Mouse (Mus musculus) ES-E14 (cell line): ENCODE results near the gene Trmt61a. TPM values are rescaled to one million over a fixed set of nuclear protein-coding genes. Genes with fewer than 3 reads are reported as not detected.
A peak's percentile ranks its signal among the peaks of the same experiment; 100 is the strongest.

ENCODE experiments used
- DNase-seq: peaks from one replicate; pipeline ENCODE4 v3.0.0-alpha.2; 2013; ENCODE audit warnings: low read depth, low spot score
- H3K27ac ChIP-seq: 2 replicates; pipeline ENCODE4 v1.5.1; 2012; ENCODE audit warnings: low read depth, mild to moderate bottlenecking, low read length, moderate library complexity, mixed read lengths; ENCODE audit not compliant: poor library complexity, insufficient read depth, severe bottlenecking
- H3K36me3 ChIP-seq: 2 replicates; pipeline ENCODE4 v1.6.1; 2012; ENCODE audit warnings: mild to moderate bottlenecking, low read length, moderate library complexity, mixed read lengths; ENCODE audit not compliant: control insufficient read depth, poor library complexity, insufficient read depth, severe bottlenecking
- H3K4me1 ChIP-seq, 2 experiments: fragments of 150-350 bp in 1 of 2; sonication (generic) in 1 of 2; 2 replicates each; pipeline ENCODE4 v1.6.1; 2012; ENCODE audit warnings: low read length in 2 of 2, mild to moderate bottlenecking in 1 of 2, mixed read lengths in 1 of 2; ENCODE audit not compliant: control insufficient read depth in 2 of 2, insufficient read depth in 2 of 2, poor library complexity in 1 of 2
- H3K4me3 ChIP-seq, 2 experiments: fragments of 150-350 bp in 1 of 2; sonication (generic) in 1 of 2; 2 replicates each; pipeline ENCODE4 v1.5.1; 2012; ENCODE audit warnings: low read length in 2 of 2, low read depth in 1 of 2, mild to moderate bottlenecking in 1 of 2, mixed read lengths in 1 of 2; ENCODE audit not compliant: insufficient read depth in 1 of 2, poor library complexity in 1 of 2, severe bottlenecking in 1 of 2
- H3K9ac ChIP-seq: 2 replicates; pipeline ENCODE4 v1.6.1; 2012; ENCODE audit warnings: low read depth, mild to moderate bottlenecking, low read length, mixed read lengths; ENCODE audit not compliant: poor library complexity, insufficient read depth, severe bottlenecking
- H3K9me3 ChIP-seq: fragments of 150-350 bp; sonication (generic); 2 replicates; pipeline ENCODE4 v1.6.1; 2012; ENCODE audit warnings: low read depth, mild to moderate bottlenecking, low read length; ENCODE audit not compliant: control insufficient read depth, insufficient read depth
- CHD2 ChIP-seq: IDR thresholded peaks from 2 replicates; pipeline ENCODE4 v1.6.1; 2014; ENCODE audit warnings: mild to moderate bottlenecking, low read depth, low read length, inconsistent platforms
- HCFC1 ChIP-seq: IDR thresholded peaks from 2 replicates; pipeline ENCODE4 v1.6.1; 2012; ENCODE audit warnings: low read length, inconsistent platforms, borderline replicate concordance; ENCODE audit not compliant: insufficient read depth
- MAFK ChIP-seq: IDR thresholded peaks from 2 replicates; pipeline ENCODE4 v1.6.1; 2014; ENCODE audit warnings: mild to moderate bottlenecking, low read depth, low read length, inconsistent platforms; ENCODE audit not compliant: insufficient read depth
- ZC3H11A ChIP-seq: IDR thresholded peaks from 2 replicates; pipeline ENCODE4 v1.6.1; 2012; ENCODE audit warnings: low read depth, mild to moderate bottlenecking, inconsistent platforms, low read length, borderline replicate concordance
- ZNF384 ChIP-seq: IDR thresholded peaks from 2 replicates; pipeline ENCODE4 v1.6.1; 2012; ENCODE audit warnings: low read depth, low read length, inconsistent platforms
- in situ Hi-C, 2 experiments: fragments of 600-800 bp; cut with MboI; formaldehyde crosslinking; loops; one replicate each; pipeline ENCODE4 v1.15.1; 2025; ENCODE audit warnings: low sequenced_read_pairs in 2 of 2, inconsistent platforms in 1 of 2; ENCODE audit not compliant: unreplicated experiment in 2 of 2
- total RNA-seq: library from RNA; depleted of rRNA; stranded (reverse); fragments of 300-350 nt; gene quantifications from 2 replicates; pipeline ENCODE4 v1.2.3, GENCODE M21; 2012; rRNA removed

Trmt61a gene
- 32.6 and 33.7 TPM in 2 replicates for total RNA-seq

DNA sequence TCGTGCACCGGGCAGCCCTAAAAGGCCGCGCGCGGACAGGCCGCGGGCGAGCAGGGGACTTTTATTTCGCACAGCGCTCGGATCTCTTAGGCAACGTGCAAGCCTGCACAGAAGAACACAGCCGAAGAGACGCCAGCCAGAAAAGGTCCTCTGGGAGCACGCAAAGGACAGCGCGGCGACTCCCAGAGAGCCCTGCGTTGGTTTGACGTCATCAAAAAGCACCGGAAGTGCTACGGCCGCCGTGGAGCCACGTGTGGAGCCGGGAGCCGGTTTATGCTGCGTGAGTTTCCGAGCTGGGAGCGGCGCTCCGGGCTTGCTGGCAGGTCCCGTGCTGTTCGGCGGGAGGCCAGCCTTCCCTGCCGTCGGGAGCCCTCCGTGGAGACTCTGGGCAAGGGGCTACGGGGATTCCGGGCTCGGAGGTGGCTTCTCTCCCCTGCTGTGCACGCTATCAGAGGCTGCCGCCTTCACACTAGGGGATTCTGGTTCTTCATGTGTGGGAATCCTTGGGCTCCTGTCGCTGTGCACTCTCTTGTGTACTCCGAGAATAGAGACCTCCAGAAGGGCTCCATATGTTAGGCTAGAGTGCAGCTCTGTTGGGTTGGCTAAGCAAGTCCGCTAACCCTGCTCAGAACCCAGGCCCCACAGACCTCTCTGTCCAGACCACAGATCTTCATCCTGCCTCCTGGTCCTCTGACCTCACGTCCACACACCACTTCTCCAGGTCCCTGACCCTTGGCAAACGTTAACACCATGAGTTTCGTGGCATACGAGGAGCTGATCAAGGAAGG, at the start of gene Trmt61a:
TSS of gene Trmt61a (plus strand) at position 224 of the 788 bp plus-strand sequence.
- Histone ChIP-seq H3K4me1 (peaks cover 5 to 28% of the 10 kb centered on the region in 2 experiments; a peak in 2 of 4 replicates), H3K36me3 (peaks cover 26% of the 10 kb centered on the region), H3K9ac (peak within 1 kb of the TSS; percentile 93), H3K9me3 (no peaks in the 10 kb centered on the region), H3K4me3 (peak within 1 kb of the TSS; percentile 93 to 94), H3K27ac (peak within 1 kb of the TSS; percentile 55)
- TF ChIP-seq HCFC1 (peak; percentile 83), MAFK (no peak), CHD2 (no peak)
- in situ Hi-C loops, result no loop called here
- peak; percentile 84 for DNase-seq

DNA sequence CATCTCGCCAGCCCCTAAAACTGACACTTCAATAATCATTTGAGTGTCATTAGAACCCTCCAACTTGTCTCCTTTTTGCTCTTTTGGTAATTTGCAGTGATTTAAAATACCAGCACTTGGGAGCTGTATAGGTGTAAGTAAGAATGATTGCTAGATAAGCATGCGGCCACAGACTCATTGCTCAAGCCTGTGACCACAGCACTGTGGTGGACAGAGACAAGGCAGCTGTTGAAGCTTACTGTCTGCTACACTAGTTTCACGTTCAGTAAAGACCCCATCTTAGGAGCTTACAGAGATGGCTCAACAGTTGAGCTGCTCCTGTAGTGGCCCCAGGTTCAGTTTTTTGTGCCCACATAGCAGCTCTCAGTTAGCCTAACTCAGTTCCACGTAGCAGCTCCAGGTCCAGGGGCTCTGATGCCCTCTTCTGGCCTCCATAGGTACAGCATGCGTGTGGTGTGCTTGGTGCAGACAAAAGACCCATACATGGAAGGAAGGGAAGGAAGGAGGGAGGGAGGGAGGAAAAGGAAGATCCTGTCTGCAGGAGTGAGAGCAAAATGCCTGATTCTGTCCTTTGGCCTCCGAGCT, 29.8 kb upstream of the Trmt61a start:
- Histone ChIP-seq H3K4me1 (no peaks in the 10 kb centered on the region), H3K27ac (no peak overlapping the region), H3K9ac (no peak overlapping the region), H3K36me3 (peaks cover 31% of the 10 kb centered on the region), H3K9me3 (no peaks in the 10 kb centered on the region), H3K4me3 (no peak overlapping the region)
- in situ Hi-C loops, result no loop called here
- TF ChIP-seq MAFK, result no peak
- no peak for TF ChIP-seq CHD2
- no peak for TF ChIP-seq ZC3H11A
- TF ChIP-seq HCFC1, result no peak
- TF ChIP-seq ZNF384, result no peak
- DNase-seq, result no peak

DNA sequence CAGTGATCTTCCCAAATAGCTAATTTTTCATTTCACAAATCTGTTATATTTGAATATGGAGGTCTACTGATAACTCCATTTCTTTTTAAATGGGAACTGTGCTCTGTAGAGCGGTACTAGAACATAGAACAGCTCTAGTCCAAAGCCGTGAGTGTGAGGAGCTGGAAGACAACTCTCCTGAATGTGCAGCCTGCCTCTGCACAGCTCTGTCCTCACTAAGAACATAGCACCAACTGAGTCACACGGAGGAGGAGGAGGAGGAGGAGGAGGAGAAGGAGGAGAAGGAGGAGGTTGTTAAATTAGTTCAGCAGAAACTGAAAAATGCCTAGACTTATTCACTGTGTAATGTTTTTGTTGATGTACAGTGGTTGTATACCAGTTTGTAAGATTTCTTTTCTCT, 25.0 kb upstream of the Trmt61a start:
- Histone ChIP-seq H3K9me3 (no peaks in the 10 kb centered on the region), H3K36me3 (peaks cover 32% of the 10 kb centered on the region), H3K9ac (no peak overlapping the region), H3K4me3 (no peak overlapping the region), H3K4me1 (no peaks in the 10 kb centered on the region), H3K27ac (no peak overlapping the region)
- in situ Hi-C loops, result no loop called here
- TF ChIP-seq ZC3H11A, result no peak
- no peak for TF ChIP-seq ZNF384
- no peak for DNase-seq

DNA sequence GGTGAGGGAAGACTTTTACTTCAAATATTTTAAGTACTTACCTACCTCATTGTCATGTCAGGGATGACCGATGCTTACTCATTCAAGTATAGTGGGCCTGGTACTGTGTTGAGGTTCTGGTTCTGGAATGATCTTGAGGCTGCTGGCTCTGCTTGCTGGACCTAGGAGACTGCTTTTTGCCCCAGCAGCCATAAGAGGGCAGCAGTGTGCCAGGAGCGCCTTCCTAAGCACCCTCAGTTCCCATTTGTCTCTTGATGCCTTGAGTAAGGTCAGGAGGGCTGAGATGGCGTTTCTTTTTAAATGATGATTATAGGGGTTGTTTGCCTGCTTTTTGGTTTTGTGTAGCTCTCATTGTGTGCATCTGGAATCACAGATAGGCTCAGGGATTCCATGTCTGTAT, 24.5 kb upstream of the Trmt61a start:
- H3K9ac ChIP-seq, result no peak overlapping the region
- H3K4me3 ChIP-seq, result no peak overlapping the region
- in situ Hi-C loops, result no loop called here
- no peaks in the 10 kb centered on the region for H3K4me1 ChIP-seq
- H3K36me3 ChIP-seq, result peaks cover 29% of the 10 kb centered on the region
- no peak for DNase-seq
- no peak overlapping the region for H3K27ac ChIP-seq
- no peaks in the 10 kb centered on the region for H3K9me3 ChIP-seq
- TF ChIP-seq ZC3H11A, result peak; percentile 37; the same call in 1 of the 2 replicates
- no peak for TF ChIP-seq MAFK
